Mouse (Mus musculus): ENCODE measurements at regions not wholly inside any gene's neighbourhood (a gene's known extent, or its start where the extent isn't known, plus 50 kb on each side); places are given as distances from the start of the nearest gene placed in this dataset.

GRCm38 (mm10) chr12:48729851-48730250 is 652.6 kb upstream of the Foxg1 start:
- TF ChIP-seq CHD2 (IDR thresholded peaks at IDR 0.05; ENCODE audit: low read depth, low read length) (no peak), ZC3H11A (IDR thresholded peaks at IDR 0.05; ENCODE audit: borderline replicate concordance, low read depth, low read length) (no peak), HCFC1 (IDR thresholded peaks at IDR 0.05; ENCODE audit: borderline replicate concordance, insufficient read depth, low read length) (no peak), MAFK (IDR thresholded peaks at IDR 0.05; ENCODE audit: insufficient read depth, low read depth, low read length) (no peak), ZNF384 (IDR thresholded peaks at IDR 0.05; ENCODE audit: low read depth, low read length) (no peak)
- no peak overlapping the region for H3K9ac ChIP-seq (ENCODE audit: insufficient read depth, low read depth, low read length, poor library complexity, severe bottlenecking)
- DNase-seq (ENCODE audit: low read depth, low spot score) = no peak
- no peaks in the 10 kb centered on the region for H3K4me1 ChIP-seq (ENCODE audit: control insufficient read depth in 2 of 2, insufficient read depth in 2 of 2, low read length in 2 of 2, poor library complexity in 1 of 2)
- in situ Hi-C loops (cut with MboI; ENCODE audit: low sequenced_read_pairs in 2 of 2, unreplicated experiment in 2 of 2) = no loop called here
- H3K27ac ChIP-seq (ENCODE audit: insufficient read depth, low read depth, low read length, poor library complexity, severe bottlenecking) = no peak overlapping the region
- no peaks in the 10 kb centered on the region for H3K36me3 ChIP-seq (ENCODE audit: control insufficient read depth, insufficient read depth, low read length, poor library complexity, severe bottlenecking)
- H3K4me3 ChIP-seq (ENCODE audit: insufficient read depth in 1 of 2, low read depth in 1 of 2, low read length in 2 of 2, poor library complexity in 1 of 2, severe bottlenecking in 1 of 2) = no peak overlapping the region
- H3K9me3 ChIP-seq (ENCODE audit: control insufficient read depth, insufficient read depth, low read depth, low read length) = no peaks in the 10 kb centered on the region

GRCm38 (mm10) chr12:48758805-48759396 is 623.6 kb upstream of the Foxg1 start:
- Histone ChIP-seq H3K4me3 (ENCODE audit: insufficient read depth in 1 of 2, low read depth in 1 of 2, low read length in 2 of 2, poor library complexity in 1 of 2, severe bottlenecking in 1 of 2) (no peak overlapping the region), H3K9ac (ENCODE audit: insufficient read depth, low read depth, low read length, poor library complexity, severe bottlenecking) (no peak overlapping the region), H3K36me3 (ENCODE audit: control insufficient read depth, insufficient read depth, low read length, poor library complexity, severe bottlenecking) (no peaks in the 10 kb centered on the region), H3K27ac (ENCODE audit: insufficient read depth, low read depth, low read length, poor library complexity, severe bottlenecking) (no peak overlapping the region), H3K9me3 (ENCODE audit: control insufficient read depth, insufficient read depth, low read depth, low read length) (no peaks in the 10 kb centered on the region), H3K4me1 (ENCODE audit: control insufficient read depth in 2 of 2, insufficient read depth in 2 of 2, low read length in 2 of 2, poor library complexity in 1 of 2) (no peaks in the 10 kb centered on the region)
- TF ChIP-seq ZC3H11A (IDR thresholded peaks at IDR 0.05; ENCODE audit: borderline replicate concordance, low read depth, low read length) (no peak), HCFC1 (IDR thresholded peaks at IDR 0.05; ENCODE audit: borderline replicate concordance, insufficient read depth, low read length) (no peak), ZNF384 (IDR thresholded peaks at IDR 0.05; ENCODE audit: low read depth, low read length) (no peak), MAFK (IDR thresholded peaks at IDR 0.05; ENCODE audit: insufficient read depth, low read depth, low read length) (no peak), CHD2 (IDR thresholded peaks at IDR 0.05; ENCODE audit: low read depth, low read length) (no peak)
- DNase-seq (ENCODE audit: low read depth, low spot score) = no peak
- in situ Hi-C loops (cut with MboI; ENCODE audit: low sequenced_read_pairs in 2 of 2, unreplicated experiment in 2 of 2) = no loop called here
